Mouse (Mus musculus): Measurements from ENCODE around the gene Prune1. TPM values are rescaled to one million over a fixed set of nuclear protein-coding genes. Genes with fewer than 3 reads are reported as not detected.

Prune1 gene
- polyA plus RNA-seq, 1 experiment = 18.5 TPM

DNA sequence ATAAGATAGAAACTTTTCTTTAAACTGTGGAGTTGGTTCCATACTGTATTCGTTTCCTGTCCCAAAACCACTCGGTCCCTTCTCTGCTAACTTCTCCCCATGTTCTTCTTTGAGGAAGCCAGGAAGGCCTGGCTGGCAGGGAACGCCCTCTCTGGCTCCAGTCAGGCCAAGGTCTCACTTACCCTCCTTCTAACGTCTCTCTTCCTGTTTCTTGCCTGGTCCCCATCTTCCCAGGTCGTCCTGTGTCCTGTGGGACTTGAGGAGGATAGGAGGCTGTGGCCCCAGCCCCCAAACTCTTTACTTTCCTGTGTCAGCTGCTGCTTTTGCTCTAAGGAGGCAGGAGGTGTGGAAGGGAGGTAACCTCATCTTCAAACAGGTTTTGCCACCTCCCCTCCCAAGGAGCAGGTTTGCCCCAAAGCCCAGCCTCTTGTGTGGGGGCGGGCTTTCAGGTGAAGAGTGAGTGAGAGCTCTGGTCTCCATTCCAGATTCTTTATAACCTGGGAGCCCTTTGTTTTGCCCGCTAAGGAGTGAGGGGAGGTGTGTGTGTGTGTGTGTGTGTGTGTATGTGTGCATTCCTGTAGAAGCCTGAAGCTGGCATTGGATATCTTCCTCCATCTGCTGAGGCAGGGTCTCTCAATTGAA lies 31.0 kb downstream of the Prune1 start, which contains the start of gene Bnipl:
Gene Bnipl (minus strand): TSS at position 411 of the 642 bp plus-strand sequence.
- no peak for DNase-seq
- TF ChIP-seq CTCF (IDR thresholded peaks at IDR 0.05; ENCODE audit: borderline replicate concordance, control insufficient read depth, extremely low read depth, insufficient read depth, low read length, poor library complexity) = no peak
- TF ChIP-seq POLR2A (IDR thresholded peaks at IDR 0.05; ENCODE audit: control insufficient read depth, extremely low read depth, insufficient read depth, low read length, poor library complexity) = no peak
- Histone ChIP-seq H3K27me3 (ENCODE audit: control insufficient read depth, insufficient read depth, low read length) (no peaks in the 10 kb centered on the region), H3K4me3 (ENCODE audit: control insufficient read depth, insufficient read depth, low read length) (no peak within 1 kb of the TSS), H3K36me3 (ENCODE audit: control insufficient read depth, insufficient read depth, low read length) (peaks cover 8% of the 10 kb centered on the region), H3K4me1 (replicated peaks; ENCODE audit: control insufficient read depth, insufficient read depth, low read length) (no peaks in the 10 kb centered on the region; the same call in 1 of the 2 replicates), H3K27ac (ENCODE audit: control insufficient read depth, insufficient read depth, low read length) (no peak within 1 kb of the TSS)
- 73% methylated on average over 7 of the region's 7 CpGs for WGBS

DNA sequence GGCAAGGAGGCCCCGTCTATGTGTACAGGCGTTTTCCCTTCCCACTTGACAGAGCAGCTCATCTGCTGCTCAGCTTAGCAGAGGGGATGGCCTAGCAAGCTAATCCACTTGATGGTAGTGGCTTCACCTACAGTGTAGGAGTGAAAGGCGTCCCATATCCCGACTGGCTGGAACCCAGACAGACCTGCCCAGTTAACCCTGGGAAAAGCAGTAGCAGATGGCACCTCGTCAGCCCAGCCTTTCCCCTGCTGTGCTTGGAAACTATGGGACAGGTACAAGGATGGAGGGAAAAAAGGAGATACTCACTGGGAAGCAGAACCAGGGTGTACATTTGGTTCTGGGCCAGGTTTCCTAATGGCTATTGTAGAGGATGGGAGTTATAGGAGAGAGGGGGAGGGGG lies 31.5 kb downstream of the Prune1 start:
- no peak overlapping the region for H3K4me3 ChIP-seq (ENCODE audit: control insufficient read depth, insufficient read depth, low read length)
- no peak for DNase-seq
- H3K27me3 ChIP-seq (ENCODE audit: control insufficient read depth, insufficient read depth, low read length) = no peaks in the 10 kb centered on the region
- no peak overlapping the region for H3K27ac ChIP-seq (ENCODE audit: control insufficient read depth, insufficient read depth, low read length)
- no peaks in the 10 kb centered on the region; the same call in 1 of the 2 replicates for H3K4me1 ChIP-seq (replicated peaks; ENCODE audit: control insufficient read depth, insufficient read depth, low read length)
- TF ChIP-seq CTCF (IDR thresholded peaks at IDR 0.05; ENCODE audit: borderline replicate concordance, control insufficient read depth, extremely low read depth, insufficient read depth, low read length, poor library complexity) (no peak), POLR2A (IDR thresholded peaks at IDR 0.05; ENCODE audit: control insufficient read depth, extremely low read depth, insufficient read depth, low read length, poor library complexity) (no peak)
- H3K36me3 ChIP-seq (ENCODE audit: control insufficient read depth, insufficient read depth, low read length) = peaks cover 6% of the 10 kb centered on the region
- 93% methylated on average over 5 of the region's 5 CpGs for WGBS

DNA sequence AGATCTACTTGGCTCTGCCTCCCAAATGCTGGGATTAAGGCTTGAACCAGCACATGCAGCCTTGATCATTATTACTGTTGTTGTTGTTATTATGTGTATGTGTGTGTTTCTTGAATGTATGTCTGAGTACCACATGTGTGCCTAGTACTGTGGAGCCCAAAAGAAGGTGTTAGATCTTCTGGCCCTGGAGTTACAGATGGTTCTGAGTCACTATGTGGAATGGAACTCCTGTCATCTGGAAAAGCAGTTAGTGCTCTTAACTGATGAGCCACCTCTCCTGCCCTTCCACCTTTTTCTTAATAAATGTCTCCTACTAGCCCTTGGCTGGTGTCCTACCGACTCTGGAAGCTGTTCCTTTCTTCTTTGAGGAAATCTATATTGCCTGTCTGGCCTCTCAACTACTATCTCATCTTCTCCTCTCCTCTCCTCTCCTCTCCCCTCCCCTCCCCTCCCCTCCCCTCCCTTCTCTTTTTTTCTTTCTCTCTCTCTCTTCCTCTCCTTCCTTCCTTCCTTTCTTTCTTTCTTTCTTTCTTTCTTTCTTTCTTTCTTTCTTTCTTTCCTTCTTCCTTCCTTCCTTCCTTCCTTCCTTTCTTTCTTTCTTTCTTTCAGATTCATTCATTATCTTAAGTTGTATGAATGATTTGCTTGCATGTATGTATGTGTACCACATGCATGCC lies 34.1 kb downstream of the Prune1 start:
- TF ChIP-seq CTCF (IDR thresholded peaks at IDR 0.05; ENCODE audit: borderline replicate concordance, control insufficient read depth, extremely low read depth, insufficient read depth, low read length, poor library complexity) (no peak), POLR2A (IDR thresholded peaks at IDR 0.05; ENCODE audit: control insufficient read depth, extremely low read depth, insufficient read depth, low read length, poor library complexity) (no peak)
- 70% methylated on average over 1 of the region's 1 CpGs for WGBS
- no peaks in the 10 kb centered on the region for H3K27me3 ChIP-seq (ENCODE audit: control insufficient read depth, insufficient read depth, low read length)
- H3K27ac ChIP-seq (ENCODE audit: control insufficient read depth, insufficient read depth, low read length) = no peak overlapping the region
- DNase-seq = no peak
- no peaks in the 10 kb centered on the region; the same call in 1 of the 2 replicates for H3K4me1 ChIP-seq (replicated peaks; ENCODE audit: control insufficient read depth, insufficient read depth, low read length)
- H3K36me3 ChIP-seq (ENCODE audit: control insufficient read depth, insufficient read depth, low read length) = no peaks in the 10 kb centered on the region
- no peak overlapping the region for H3K4me3 ChIP-seq (ENCODE audit: control insufficient read depth, insufficient read depth, low read length)

DNA sequence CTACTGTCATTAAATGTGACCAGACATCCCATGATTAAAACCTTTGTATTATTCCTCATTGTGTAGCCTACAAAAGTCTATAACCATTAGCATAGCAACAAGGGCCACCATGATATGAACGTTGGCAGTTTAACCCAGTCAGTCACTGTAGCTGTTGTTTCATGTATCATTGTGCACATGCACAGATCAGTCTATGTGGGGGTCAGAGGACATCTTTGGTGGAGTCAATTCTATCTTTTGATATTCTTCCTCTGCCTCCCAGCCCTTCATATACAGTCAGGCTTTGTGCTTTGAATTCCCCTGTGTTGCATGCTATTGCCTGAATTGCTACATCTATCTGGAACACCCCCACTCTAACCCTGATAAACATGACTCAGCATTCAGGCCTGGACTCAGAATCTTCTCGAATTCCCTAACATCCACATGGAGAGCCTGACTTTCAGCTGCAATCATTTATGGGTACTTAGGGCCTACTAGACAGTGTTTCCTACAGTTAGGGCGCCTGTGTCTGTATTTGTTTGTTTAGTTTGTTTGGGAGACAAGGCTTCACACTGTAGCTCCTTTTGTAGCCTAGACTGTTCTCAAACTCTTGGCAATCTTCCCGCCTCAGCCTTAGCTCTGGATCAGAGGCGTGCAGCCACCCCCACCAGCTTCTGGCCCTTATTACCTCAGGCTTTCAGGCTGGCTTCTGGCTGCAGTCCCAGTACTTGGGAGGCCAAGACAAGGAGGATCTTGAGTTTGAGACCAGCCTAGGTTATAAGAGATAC lies 35.2 kb downstream of the Prune1 start:
- Histone ChIP-seq H3K27me3 (ENCODE audit: control insufficient read depth, insufficient read depth, low read length) (no peaks in the 10 kb centered on the region), H3K4me1 (replicated peaks; ENCODE audit: control insufficient read depth, insufficient read depth, low read length) (no peaks in the 10 kb centered on the region; the same call in 1 of the 2 replicates), H3K27ac (ENCODE audit: control insufficient read depth, insufficient read depth, low read length) (no peak overlapping the region), H3K4me3 (ENCODE audit: control insufficient read depth, insufficient read depth, low read length) (no peak overlapping the region), H3K36me3 (ENCODE audit: control insufficient read depth, insufficient read depth, low read length) (no peaks in the 10 kb centered on the region)
- TF ChIP-seq CTCF (IDR thresholded peaks at IDR 0.05; ENCODE audit: borderline replicate concordance, control insufficient read depth, extremely low read depth, insufficient read depth, low read length, poor library complexity) (no peak), POLR2A (IDR thresholded peaks at IDR 0.05; ENCODE audit: control insufficient read depth, extremely low read depth, insufficient read depth, low read length, poor library complexity) (no peak)
- WGBS = 88% methylated on average over 5 of the region's 5 CpGs
- no peak for DNase-seq

DNA sequence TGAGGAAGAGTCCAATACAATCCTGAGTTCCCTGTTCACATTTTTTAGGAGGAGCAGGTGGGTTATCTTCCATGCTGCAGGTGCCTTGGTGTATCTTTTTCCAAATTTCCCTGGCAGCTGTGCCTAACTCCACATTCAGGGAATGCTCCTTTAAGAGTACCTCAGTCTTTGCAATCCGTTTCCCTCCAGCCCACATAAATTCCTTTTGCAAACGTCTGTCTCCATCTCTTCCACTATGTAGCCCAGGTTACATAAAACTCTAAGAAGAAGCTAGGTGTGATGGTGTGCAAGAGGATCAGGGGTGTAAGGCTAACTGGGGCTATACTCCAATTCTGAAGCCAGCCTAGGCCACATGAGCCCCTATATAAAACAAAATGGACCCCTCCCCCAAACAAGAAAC lies 38.8 kb downstream of the Prune1 start:
- H3K4me1 ChIP-seq (replicated peaks; ENCODE audit: control insufficient read depth, insufficient read depth, low read length) = no peaks in the 10 kb centered on the region
- WGBS = 92% methylated on average over 2 of the region's 2 CpGs
- no peak for DNase-seq

DNA sequence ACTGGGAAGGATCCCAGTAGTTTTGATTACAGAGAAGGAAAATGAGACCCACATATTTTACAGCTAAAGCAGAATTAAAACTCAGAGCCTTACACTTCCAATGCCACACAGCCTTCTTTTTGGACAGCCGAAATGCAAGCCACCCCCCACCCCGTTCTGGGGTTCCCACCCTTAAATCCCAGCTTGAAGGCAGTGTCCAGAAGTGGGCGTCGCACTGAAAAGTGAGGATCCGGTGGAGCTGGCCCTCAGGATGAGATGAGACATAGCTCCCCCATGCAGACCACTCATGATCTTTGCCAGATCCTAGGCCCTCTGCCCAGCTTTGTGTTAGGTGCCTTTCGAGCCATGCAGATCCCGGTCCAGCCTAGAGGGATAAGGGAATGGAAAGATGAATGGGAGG lies 40.4 kb downstream of the Prune1 start, which contains the start of gene Gm128:
Gene Gm128 (minus strand): TSS at position 101 of the 400 bp plus-strand sequence.
- Histone ChIP-seq H3K4me1 (replicated peaks; ENCODE audit: control insufficient read depth, insufficient read depth, low read length) (no peaks in the 10 kb centered on the region), H3K36me3 (ENCODE audit: control insufficient read depth, insufficient read depth, low read length) (peaks cover 6% of the 10 kb centered on the region), H3K27me3 (ENCODE audit: control insufficient read depth, insufficient read depth, low read length) (no peaks in the 10 kb centered on the region), H3K4me3 (ENCODE audit: control insufficient read depth, insufficient read depth, low read length) (no peak within 1 kb of the TSS), H3K27ac (ENCODE audit: control insufficient read depth, insufficient read depth, low read length) (no peak within 1 kb of the TSS)
- WGBS = 95% methylated on average over 7 of the region's 7 CpGs
- DNase-seq = no peak
- TF ChIP-seq CTCF (IDR thresholded peaks at IDR 0.05; ENCODE audit: borderline replicate concordance, control insufficient read depth, extremely low read depth, insufficient read depth, low read length, poor library complexity) (no peak), POLR2A (IDR thresholded peaks at IDR 0.05; ENCODE audit: control insufficient read depth, extremely low read depth, insufficient read depth, low read length, poor library complexity) (no peak)

More for the DNA sequence above, 38.8 kb downstream of the Prune1 start:
- no peaks in the 10 kb centered on the region for H3K36me3 ChIP-seq (ENCODE audit: control insufficient read depth, insufficient read depth, low read length)
- no peak for TF ChIP-seq POLR2A (IDR thresholded peaks at IDR 0.05; ENCODE audit: control insufficient read depth, extremely low read depth, insufficient read depth, low read length, poor library complexity)
- no peak for TF ChIP-seq CTCF (IDR thresholded peaks at IDR 0.05; ENCODE audit: borderline replicate concordance, control insufficient read depth, extremely low read depth, insufficient read depth, low read length, poor library complexity)
- no peak overlapping the region for H3K4me3 ChIP-seq (ENCODE audit: control insufficient read depth, insufficient read depth, low read length)
- H3K27ac ChIP-seq (ENCODE audit: control insufficient read depth, insufficient read depth, low read length) = no peak overlapping the region
- H3K27me3 ChIP-seq (ENCODE audit: control insufficient read depth, insufficient read depth, low read length) = no peaks in the 10 kb centered on the region
